Mouse (Mus musculus): ENCODE results near the gene Vmn2r99.

Vmn2r99 gene

DNA sequence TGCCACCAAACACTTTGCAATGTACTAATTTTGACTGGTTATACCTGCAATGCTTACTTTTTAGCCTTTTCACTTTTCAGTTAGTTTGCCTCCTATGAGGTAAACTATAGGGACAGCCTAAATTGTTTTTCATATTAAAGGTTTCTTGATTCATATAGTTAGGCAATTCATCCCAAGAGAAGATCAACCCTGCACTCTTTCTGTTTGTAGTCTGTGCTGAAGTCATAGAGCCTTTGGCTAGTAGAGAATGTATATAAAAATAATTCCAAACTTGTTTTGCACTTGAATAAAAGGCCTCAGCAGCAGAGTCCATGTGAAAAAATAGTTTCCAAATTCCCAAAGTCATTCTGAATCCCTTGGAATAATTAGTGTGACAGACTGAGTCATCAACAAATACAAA lies at the start of gene Vmn2r99:
TSS of gene Vmn2r99 (plus strand) at position 301 of the 400 bp plus-strand sequence.
- DNase-seq (ENCODE audit: low spot score): no peak

DNA sequence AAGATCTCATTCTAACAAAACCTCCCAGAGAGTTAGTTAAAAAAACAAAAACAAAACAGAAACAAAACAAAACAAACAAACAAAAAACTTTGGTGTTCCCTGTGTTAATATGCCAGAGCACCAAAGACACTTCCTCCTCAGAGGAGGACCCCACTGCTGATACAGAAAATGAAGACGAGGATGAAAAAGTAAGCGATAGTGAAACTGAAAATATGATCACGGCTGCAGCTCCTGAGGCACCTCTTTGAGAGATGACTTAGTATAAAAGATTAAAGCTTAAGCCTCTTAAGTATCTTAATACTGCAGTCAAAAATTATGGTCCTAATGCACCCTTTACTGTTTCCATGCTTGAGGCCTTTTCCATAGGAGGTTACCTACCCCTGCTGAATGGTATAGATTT lies 75.9 kb downstream of the Vmn2r99 start:
- DNase-seq (ENCODE audit: low spot score): no peak

DNA sequence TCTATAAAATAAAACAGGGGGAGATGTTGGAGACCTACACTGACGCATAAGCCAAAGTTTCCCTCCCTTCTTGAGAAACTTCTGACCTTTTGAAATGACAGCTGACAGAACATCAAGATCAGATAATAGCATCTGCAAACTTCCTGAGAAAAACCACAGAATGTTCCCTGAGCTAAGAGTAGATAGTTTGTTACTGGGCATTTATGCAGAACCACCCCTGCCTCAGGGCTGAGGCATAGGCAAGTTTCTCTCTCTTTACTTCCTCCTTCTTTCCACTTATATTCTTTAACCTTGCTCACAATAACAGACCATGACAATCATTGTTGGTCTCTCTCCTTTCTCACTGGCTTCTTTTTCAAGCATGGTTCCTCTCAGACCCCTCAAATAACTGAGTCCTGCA lies 83.2 kb downstream of the Vmn2r99 start:
- no peak for DNase-seq (ENCODE audit: low spot score)
